Mouse (Mus musculus) forebrain, embryonic 12.5 days (tissue): ENCODE measurements around the gene Muc20. TPM values are rescaled to one million over a fixed set of nuclear protein-coding genes. Genes with fewer than 3 reads are reported as not detected.

ENCODE experiments used
- ATAC-seq: fragments of 200-750 bp; cut with Nextera tagmentation; 2 replicates; pipeline ENCODE4 v1.8.0; 2017; ENCODE audit warnings: moderate TSS enrichment; ENCODE audit not compliant: low FRiP score
- H3K27ac ChIP-seq: fragments of 300-500 bp; sonication (generic); 2 replicates; pipeline ENCODE4 v1.5.1; 2016; ENCODE audit warnings: mild to moderate bottlenecking
- H3K27me3 ChIP-seq: fragments of 300-500 bp; sonication (generic); 2 replicates; pipeline ENCODE4 v1.6.1; 2016; ENCODE audit warnings: mild to moderate bottlenecking
- H3K36me3 ChIP-seq: fragments of 300-500 bp; sonication (generic); replicated peaks from 2 replicates; pipeline ENCODE4 v1.6.1; 2016; ENCODE audit warnings: mild to moderate bottlenecking
- H3K4me1 ChIP-seq: fragments of 300-500 bp; sonication (generic); 2 replicates; pipeline ENCODE4 v1.6.1; 2016
- H3K4me2 ChIP-seq: fragments of 300-500 bp; sonication (generic); 2 replicates; pipeline ENCODE4 v1.6.1; 2016; ENCODE audit warnings: mild to moderate bottlenecking, moderate library complexity
- H3K4me3 ChIP-seq: fragments of 300-500 bp; sonication (generic); replicated peaks from 2 replicates; pipeline ENCODE4 v1.5.1; 2016; ENCODE audit warnings: mild to moderate bottlenecking
- H3K9ac ChIP-seq: fragments of 300-500 bp; sonication (generic); 2 replicates; pipeline ENCODE4 v1.6.1; 2016; ENCODE audit warnings: mild to moderate bottlenecking
- H3K9me3 ChIP-seq: fragments of 300-500 bp; sonication (generic); 2 replicates; pipeline ENCODE4 v1.6.1; 2016
- WGBS: fragments of 180-500 bp; shearing (Covaris S2); methylation state at CpG from one replicate; pipeline ENCODE4 v1.1.7; 2016; 5-methylcytosine and 5-hydroxymethylcytosine counted together
- polyA plus RNA-seq: library from polyadenylated mRNA; unstranded; fragments of >200 nt; fragmentation: Nextera tagmentation; extraction: Ambion mirVana; gene quantifications from 2 replicates; pipeline ENCODE4 v1.2.1, GENCODE M21; 2016

Muc20 gene
- polyA plus RNA-seq, 1 experiment from 2014 or later, result not detected

GRCm38 (mm10) chr16:32784840-32785239 lies 12.4 kb downstream of the Muc20 start:
- Histone ChIP-seq H3K27ac (no peak overlapping the region), H3K4me1 (peaks cover 10% of the 10 kb centered on the region), H3K27me3 (no peaks in the 10 kb centered on the region), H3K9me3 (no peaks in the 10 kb centered on the region), H3K9ac (no peak overlapping the region), H3K4me3 (no peak overlapping the region), H3K4me2 (no peak overlapping the region), H3K36me3 (no peaks in the 10 kb centered on the region)
- 77% methylated on average over 13 of the region's 13 CpGs for WGBS
- peak; percentile 41; the same call in 1 of the 2 replicates for ATAC-seq

DNA sequence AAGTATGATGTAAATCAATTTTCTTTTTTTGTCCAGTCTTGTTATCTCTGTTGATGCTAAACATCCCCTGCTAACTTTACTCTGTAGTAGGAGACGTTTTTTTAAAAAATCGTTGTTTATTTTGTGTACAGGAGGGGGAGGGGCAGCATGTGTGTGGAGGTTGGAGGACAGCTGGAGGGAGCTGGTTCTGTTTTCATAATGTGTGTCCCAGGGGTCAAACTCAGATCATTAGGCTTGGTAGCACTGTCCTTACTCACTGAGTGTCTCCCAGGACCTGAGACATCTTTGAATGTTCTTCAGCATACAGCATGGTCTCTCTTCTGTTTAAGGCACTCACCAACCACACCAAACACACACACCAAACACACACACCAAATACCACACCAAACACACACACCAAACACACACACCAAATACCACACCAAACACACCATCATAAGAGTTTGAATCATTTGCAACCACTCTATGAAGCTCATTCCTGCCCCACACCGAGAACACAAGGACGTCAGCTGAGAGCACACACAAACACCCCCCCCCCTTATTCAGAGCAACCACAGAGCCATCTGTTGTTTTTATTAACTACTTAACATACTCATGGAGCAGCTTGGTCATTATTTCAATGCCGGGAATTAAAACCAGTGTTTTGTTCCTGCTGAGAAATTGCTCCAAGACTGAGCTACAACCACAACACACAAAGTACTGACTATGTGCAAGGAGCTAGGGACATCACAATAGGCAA lies 13.7 kb downstream of the Muc20 start:
- H3K4me1 ChIP-seq, result peaks cover 15% of the 10 kb centered on the region
- 60% methylated on average over 5 of the region's 5 CpGs for WGBS
- H3K27ac ChIP-seq, result no peak overlapping the region
- H3K9me3 ChIP-seq, result no peaks in the 10 kb centered on the region
- H3K36me3 ChIP-seq, result no peaks in the 10 kb centered on the region
- no peak for ATAC-seq
- no peak overlapping the region for H3K4me2 ChIP-seq
- no peaks in the 10 kb centered on the region for H3K27me3 ChIP-seq
- H3K4me3 ChIP-seq, result no peak overlapping the region
- no peak overlapping the region for H3K9ac ChIP-seq

- no peak overlapping the region for H3K4me3 ChIP-seq
- no peak for ATAC-seq
- H3K9ac ChIP-seq, result no peak overlapping the region
- H3K9me3 ChIP-seq, result no peaks in the 10 kb centered on the region
- 69% methylated on average over 8 of the region's 8 CpGs for WGBS
- peaks cover 8% of the 10 kb centered on the region; the same call in 1 of the 2 replicates for H3K4me1 ChIP-seq
- H3K27ac ChIP-seq, result no peak overlapping the region
- H3K4me2 ChIP-seq, result no peak overlapping the region
- no peaks in the 10 kb centered on the region for H3K36me3 ChIP-seq
- H3K27me3 ChIP-seq, result no peaks in the 10 kb centered on the region
Measured at GRCm38 (mm10) chr16:32778956-32779355, 18.3 kb downstream of the Muc20 start.

DNA sequence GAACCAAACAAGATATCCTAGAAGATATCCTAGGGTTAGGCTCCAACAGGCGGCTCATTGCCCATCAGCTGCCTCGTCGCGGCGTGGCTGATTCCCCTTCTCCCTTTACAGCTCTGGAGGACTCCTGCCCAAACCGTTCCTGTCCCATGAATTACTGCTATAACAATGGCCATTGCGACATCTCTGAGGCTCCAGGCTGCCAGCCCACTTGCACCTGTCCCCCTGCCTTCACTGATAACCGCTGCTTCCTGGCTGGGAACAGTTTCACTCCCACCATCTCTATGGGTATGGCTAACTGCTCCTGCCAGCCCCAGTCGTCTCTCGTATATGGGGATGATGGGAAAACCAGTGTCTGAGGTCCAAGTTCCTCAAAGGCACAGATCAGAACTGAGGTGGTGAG lies 20.6 kb downstream of the Muc20 start:
- Histone ChIP-seq H3K4me3 (no peak overlapping the region), H3K27me3 (no peaks in the 10 kb centered on the region), H3K4me2 (no peak overlapping the region), H3K27ac (no peak overlapping the region), H3K36me3 (no peaks in the 10 kb centered on the region), H3K9me3 (no peaks in the 10 kb centered on the region), H3K9ac (no peak overlapping the region), H3K4me1 (peaks cover 8% of the 10 kb centered on the region; the same call in 1 of the 2 replicates)
- 86% methylated on average over 10 of the region's 10 CpGs for WGBS
- no peak for ATAC-seq

GRCm38 (mm10) chr16:32766904-32767303 lies 30.3 kb downstream of the Muc20 start:
- no peaks in the 10 kb centered on the region for H3K27me3 ChIP-seq
- H3K9me3 ChIP-seq, result no peaks in the 10 kb centered on the region
- no peaks in the 10 kb centered on the region for H3K36me3 ChIP-seq
- no peak for ATAC-seq
- no peak overlapping the region for H3K27ac ChIP-seq
- 92% methylated on average over 7 of the region's 7 CpGs for WGBS
- H3K9ac ChIP-seq, result no peak overlapping the region
- no peak overlapping the region for H3K4me2 ChIP-seq
- no peak overlapping the region for H3K4me3 ChIP-seq
- no peaks in the 10 kb centered on the region for H3K4me1 ChIP-seq

DNA sequence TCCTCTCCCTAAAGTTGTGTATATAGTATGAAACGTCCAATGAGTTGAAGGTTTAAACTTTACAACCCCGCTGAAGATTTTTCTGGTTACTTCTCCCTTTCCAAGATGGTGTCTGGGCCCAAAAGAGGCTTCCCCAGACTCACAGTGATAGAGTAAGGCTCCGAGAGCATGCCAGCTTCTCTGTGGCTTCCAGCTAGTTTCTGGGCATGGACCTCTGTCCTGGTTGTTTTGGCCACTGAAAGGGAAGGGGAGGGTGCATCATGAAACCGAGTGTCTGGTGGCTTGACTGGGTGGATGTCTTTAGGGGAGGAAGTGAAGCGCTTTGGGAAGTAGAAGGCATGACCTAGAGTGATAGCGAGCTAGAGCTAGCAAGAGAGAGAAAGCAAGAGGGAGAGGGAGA lies 32.3 kb downstream of the Muc20 start:
- Histone ChIP-seq H3K27ac (no peak overlapping the region), H3K9ac (no peak overlapping the region), H3K9me3 (no peaks in the 10 kb centered on the region), H3K4me2 (no peak overlapping the region), H3K4me3 (no peak overlapping the region), H3K36me3 (no peaks in the 10 kb centered on the region), H3K4me1 (no peaks in the 10 kb centered on the region), H3K27me3 (no peaks in the 10 kb centered on the region)
- 88% methylated on average over 6 of the region's 6 CpGs for WGBS
- no peak for ATAC-seq

DNA sequence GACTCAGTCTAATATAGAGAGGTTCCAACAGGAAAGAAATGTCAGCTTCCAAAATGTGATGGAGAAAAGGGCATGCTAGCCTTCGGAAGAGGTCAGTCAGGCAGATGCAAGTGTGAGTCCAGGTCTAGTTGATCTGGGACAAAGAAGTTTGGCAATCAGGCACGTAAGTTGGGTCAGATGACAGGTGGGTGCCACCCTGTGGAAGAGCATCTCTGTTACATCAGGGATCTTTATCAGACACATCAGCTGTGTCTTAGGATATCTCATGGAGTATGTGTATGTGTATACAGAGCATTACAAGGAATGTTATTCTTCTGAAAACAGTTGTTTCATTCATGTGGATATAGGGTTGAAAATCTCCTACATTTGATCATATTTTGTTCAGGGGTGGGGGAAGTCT lies 32.7 kb downstream of the Muc20 start:
- no peaks in the 10 kb centered on the region for H3K36me3 ChIP-seq
- H3K4me2 ChIP-seq, result no peak overlapping the region
- no peak overlapping the region for H3K4me3 ChIP-seq
- ATAC-seq, result no peak
- no peaks in the 10 kb centered on the region for H3K9me3 ChIP-seq
- H3K9ac ChIP-seq, result no peak overlapping the region
- WGBS, result 84% methylated on average over 2 of the region's 2 CpGs
- no peaks in the 10 kb centered on the region for H3K27me3 ChIP-seq
- no peak overlapping the region for H3K27ac ChIP-seq
- no peaks in the 10 kb centered on the region for H3K4me1 ChIP-seq

- no peak overlapping the region for H3K4me3 ChIP-seq
- H3K4me1 ChIP-seq, result peaks cover under 1% of the 10 kb centered on the region; the same call in 1 of the 2 replicates
- no peaks in the 10 kb centered on the region for H3K36me3 ChIP-seq
- no peak overlapping the region for H3K4me2 ChIP-seq
- no peak overlapping the region for H3K9ac ChIP-seq
- no peak overlapping the region for H3K27ac ChIP-seq
- no peaks in the 10 kb centered on the region for H3K27me3 ChIP-seq
- WGBS, result 91% methylated on average over 5 of the region's 5 CpGs
- H3K9me3 ChIP-seq, result no peaks in the 10 kb centered on the region
- ATAC-seq, result no peak
Measured at GRCm38 (mm10) chr16:32750242-32751127, 46.8 kb downstream of the Muc20 start.

GRCm38 (mm10) chr16:32745852-32746251 lies 51.4 kb downstream of the Muc20 start:
- Histone ChIP-seq H3K9ac (no peak overlapping the region), H3K27me3 (no peaks in the 10 kb centered on the region), H3K27ac (no peak overlapping the region), H3K4me1 (peaks cover 3% of the 10 kb centered on the region; the same call in 1 of the 2 replicates), H3K36me3 (no peaks in the 10 kb centered on the region), H3K4me2 (no peak overlapping the region), H3K9me3 (no peaks in the 10 kb centered on the region), H3K4me3 (no peak overlapping the region)
- no peak for ATAC-seq
- WGBS, result 85% methylated on average over 6 of the region's 6 CpGs

DNA sequence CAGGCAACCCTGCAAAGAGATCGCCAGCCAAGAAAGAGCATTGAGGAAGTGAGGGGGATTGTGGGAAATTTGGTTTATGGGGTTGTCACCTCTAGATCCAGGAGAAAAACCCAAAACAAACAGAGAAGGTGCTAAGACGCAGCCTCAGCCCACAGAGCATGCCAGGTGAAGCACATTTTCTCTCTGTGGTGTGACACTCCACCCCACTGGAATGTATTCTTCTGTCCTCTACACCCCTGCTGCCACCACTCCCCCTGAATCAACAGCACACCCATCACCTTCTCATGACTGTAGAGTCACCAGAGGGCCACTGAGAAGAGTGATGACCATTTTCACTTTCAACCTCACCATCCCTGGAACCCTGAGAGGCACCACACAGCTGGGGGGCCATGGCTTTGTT lies 54.5 kb downstream of the Muc20 start:
- H3K4me2 ChIP-seq, result no peak overlapping the region
- H3K9ac ChIP-seq, result no peak overlapping the region
- H3K36me3 ChIP-seq, result no peaks in the 10 kb centered on the region
- H3K4me1 ChIP-seq, result peaks cover 6% of the 10 kb centered on the region; the same call in 1 of the 2 replicates
- ATAC-seq, result no peak
- H3K9me3 ChIP-seq, result no peaks in the 10 kb centered on the region
- whole genome bisulfite sequencing, result 78% methylated on average over 2 of the region's 2 CpGs
- H3K27me3 ChIP-seq, result no peaks in the 10 kb centered on the region
- no peak overlapping the region for H3K27ac ChIP-seq
- H3K4me3 ChIP-seq, result no peak overlapping the region

GRCm38 (mm10) chr16:32741366-32741765 lies 55.9 kb downstream of the Muc20 start:
- no peak overlapping the region for H3K9ac ChIP-seq
- WGBS, result 86% methylated on average over 9 of the region's 9 CpGs
- no peaks in the 10 kb centered on the region for H3K9me3 ChIP-seq

DNA sequence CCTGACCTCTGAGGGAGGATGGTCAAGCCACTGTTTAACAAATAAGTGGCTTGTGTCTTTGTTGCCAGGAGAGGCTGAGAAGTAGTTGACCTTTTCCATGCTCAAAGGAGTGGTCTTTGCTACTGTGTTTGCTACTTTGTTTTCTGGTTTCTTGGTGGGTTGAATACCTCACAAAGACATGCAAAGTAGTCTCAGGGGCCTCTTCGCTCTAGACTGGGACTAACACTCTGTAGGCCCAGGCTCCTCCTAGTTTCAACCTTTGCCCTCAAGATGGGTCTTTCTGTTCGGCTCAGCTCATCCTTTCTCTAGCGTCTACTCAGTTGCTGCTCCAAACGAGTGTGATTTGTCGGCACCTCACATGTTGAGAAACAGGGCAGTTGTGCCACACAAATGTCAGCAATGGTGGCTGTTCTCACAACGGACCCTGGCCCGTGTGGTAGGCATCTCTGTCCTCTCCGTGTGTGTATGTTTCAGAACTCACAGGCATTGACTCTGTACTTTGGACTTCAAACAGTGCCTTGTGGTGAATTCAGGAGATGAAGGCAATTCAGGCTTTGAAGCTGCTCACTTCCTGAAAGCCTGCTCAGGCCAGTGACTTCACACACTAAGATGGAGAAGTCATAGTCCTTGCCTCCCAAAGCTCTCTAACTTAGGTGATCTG lies 57.1 kb downstream of the Muc20 start:
- Histone ChIP-seq H3K9me3 (no peaks in the 10 kb centered on the region), H3K4me2 (no peak overlapping the region), H3K36me3 (no peaks in the 10 kb centered on the region), H3K27me3 (peaks cover 6% of the 10 kb centered on the region; the same call in 1 of the 2 replicates), H3K4me3 (no peak overlapping the region), H3K27ac (no peak overlapping the region), H3K4me1 (0 out of 2 replicates have a peak, but pooled peaks cover 3% of the 10 kb centered on the region), H3K9ac (no peak overlapping the region)
- ATAC-seq, result no peak
- WGBS, result 80% methylated on average over 8 of the region's 8 CpGs

More at GRCm38 (mm10) chr16:32741366-32741765, 55.9 kb downstream of the Muc20 start:
- no peaks in the 10 kb centered on the region for H3K36me3 ChIP-seq
- no peak overlapping the region for H3K27ac ChIP-seq
- H3K4me2 ChIP-seq, result no peak overlapping the region
- peaks cover under 1% of the 10 kb centered on the region; the same call in 1 of the 2 replicates for H3K27me3 ChIP-seq
- H3K4me3 ChIP-seq, result no peak overlapping the region
- no peak for ATAC-seq
- H3K4me1 ChIP-seq, result peaks cover 6% of the 10 kb centered on the region; the same call in 1 of the 2 replicates
